Mouse (Mus musculus): ENCODE measurements at regions not wholly inside any gene's neighbourhood (a gene's known extent, or its start where the extent isn't known, plus 50 kb on each side); places are given as distances from the start of the nearest gene placed in this dataset.

GRCm38 (mm10) chr7:79543231-79544071, 74.0 kb downstream of the Rhcg start:
- DNase-seq: peak in 1 of 2 experiments; percentile 5

GRCm38 (mm10) chr7:79542379-79543015, 75.0 kb downstream of the Rhcg start:
- DNase-seq: no peak

DNA sequence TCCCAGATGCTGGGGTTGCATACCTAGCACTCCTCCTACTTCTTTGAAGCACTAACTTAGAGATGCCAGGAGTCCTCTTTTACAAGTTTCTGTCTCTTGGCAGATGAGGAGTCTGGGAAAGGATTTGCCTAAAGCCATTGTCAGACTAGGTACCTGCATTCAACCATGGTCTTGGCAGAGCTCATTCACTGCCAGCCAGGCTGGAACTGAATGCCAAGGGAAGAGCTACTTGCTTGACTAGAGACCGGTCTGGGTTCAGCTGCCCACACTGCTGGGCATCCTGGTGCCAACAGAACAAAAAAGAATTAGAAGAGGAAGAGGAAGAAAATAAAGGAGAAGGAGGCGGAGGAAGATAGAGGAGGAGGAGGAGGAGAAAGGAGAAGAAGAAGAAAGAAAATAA, 74.1 kb upstream of the Polg start:
- no peak for DNase-seq

GRCm38 (mm10) chr7:79539426-79539825, 73.3 kb upstream of the Polg start:
- DNase-seq: no peak

- DNase-seq: peak; percentile 14 to 33
Measured at GRCm38 (mm10) chr7:79536157-79536641, 70.0 kb upstream of the Polg start.

GRCm38 (mm10) chr7:79535251-79536111, 69.3 kb upstream of the Polg start:
- peak; percentile 24 to 33 for DNase-seq

DNA sequence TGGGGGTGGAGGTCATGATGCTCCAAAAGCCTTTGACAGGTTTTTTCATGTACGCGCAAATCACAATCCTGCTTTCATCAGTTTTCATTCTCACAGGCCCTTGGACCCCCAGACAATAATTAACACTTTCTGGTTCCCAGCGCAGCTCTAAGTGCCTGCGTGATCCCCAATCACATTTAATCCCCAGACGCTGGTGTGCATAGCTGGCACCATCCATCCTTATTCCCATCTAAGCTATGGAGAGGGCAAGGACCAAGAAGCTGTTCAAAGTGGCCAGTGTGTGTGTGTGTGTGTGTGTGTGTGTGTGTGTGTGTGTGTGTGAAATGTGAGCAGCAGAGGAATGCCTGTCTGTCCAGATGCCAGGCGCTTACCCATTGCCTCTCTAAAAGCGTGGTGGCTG, 68.7 kb upstream of the Polg start:
- no peak for DNase-seq

DNA sequence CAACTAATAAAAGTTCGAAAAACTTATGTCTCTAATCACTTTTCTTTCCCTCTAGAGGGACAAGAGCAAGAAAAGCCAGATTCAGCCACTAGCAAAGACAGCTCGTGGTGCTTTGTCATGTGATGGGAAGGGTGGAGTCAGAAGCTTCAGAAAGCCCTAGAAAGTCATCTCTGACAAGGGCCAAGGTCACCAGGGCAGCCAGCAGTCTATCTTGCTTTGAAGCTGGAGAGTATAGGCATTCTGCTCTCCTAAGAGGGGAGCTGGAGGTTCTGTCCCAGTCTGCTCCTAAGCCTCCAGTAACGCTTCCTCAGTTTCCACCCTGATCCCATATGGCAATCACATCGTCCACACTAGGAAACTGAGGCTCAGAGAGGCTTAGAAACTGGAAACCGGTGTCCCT, 68.2 kb upstream of the Polg start:
- DNase-seq: no peak

- DNase-seq: no peak
Measured at GRCm38 (mm10) chr7:79532626-79533140, 66.5 kb upstream of the Polg start.

GRCm38 (mm10) chr7:79531551-79532356, 65.6 kb upstream of the Polg start:
- DNase-seq: no peak

GRCm38 (mm10) chr7:79531142-79531541, 65.0 kb upstream of the Polg start:
- DNase-seq: no peak

- DNase-seq: no peak
Measured at GRCm38 (mm10) chr7:79529480-79529879, 63.3 kb upstream of the Polg start.

GRCm38 (mm10) chr7:79527984-79528383, 61.8 kb upstream of the Polg start:
- DNase-seq: no peak

- DNase-seq: no peak
Measured at GRCm38 (mm10) chr7:79525690-79526630, 59.8 kb upstream of the Polg start.

GRCm38 (mm10) chr7:79524921-79525320, 58.8 kb upstream of the Polg start:
- DNase-seq: no peak

DNA sequence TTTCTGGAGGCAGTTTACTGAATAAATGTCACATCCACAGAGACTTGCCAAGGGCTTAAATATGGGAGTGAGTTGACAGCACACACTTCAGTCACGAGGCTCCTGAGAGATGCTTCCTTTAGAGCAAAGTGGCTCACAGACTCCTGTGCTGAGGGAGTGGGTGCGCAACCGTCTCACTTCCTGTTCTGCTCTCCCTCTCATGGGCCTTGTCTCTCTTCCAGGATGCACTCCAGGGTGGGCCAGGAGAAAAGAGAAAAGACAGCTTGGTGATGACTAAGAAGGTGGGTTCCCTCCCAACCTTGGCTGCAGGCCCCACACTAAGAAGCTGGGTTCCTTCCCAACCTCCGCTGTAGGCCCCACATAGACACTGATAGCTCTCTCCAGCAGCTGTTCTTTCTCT, 57.5 kb upstream of the Polg start:
- no peak for DNase-seq

DNA sequence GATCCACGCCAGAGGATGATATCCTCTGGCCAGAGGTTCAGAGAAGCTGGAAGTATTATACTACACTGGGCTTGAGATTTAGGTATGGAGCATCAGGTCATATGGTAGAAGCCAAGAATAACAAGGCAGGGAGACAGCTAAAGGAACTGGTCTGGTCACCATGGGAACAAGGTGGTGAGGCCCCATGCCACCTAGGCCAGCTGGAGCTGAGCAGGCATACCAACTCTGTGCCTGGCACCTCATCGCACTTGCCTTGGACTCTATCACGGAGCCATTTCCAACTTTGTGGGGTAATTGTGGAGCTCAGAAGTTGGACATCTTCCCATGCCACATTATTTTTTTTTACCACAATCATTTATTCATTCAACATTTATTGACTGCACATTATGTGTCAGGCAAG, 55.9 kb upstream of the Polg start:
- no peak for DNase-seq

GRCm38 (mm10) chr7:79521259-79521658, 55.1 kb upstream of the Polg start:
- DNase-seq: peak in 1 of 2 experiments; percentile 15

GRCm38 (mm10) chr7:79520222-79520710, 54.1 kb upstream of the Polg start:
- DNase-seq: peak; percentile 53 to 64

- no peak for DNase-seq
Measured at GRCm38 (mm10) chr7:79518928-79519327, 52.8 kb upstream of the Polg start.
